Mouse (Mus musculus): ENCODE data around the gene Gm19345.

GRCm38 (mm10) chr7:19840371-19840770 lies 11.4 kb upstream of the Gm19345 start:
- TF ChIP-seq TAL1 (IDR thresholded peaks at IDR 0.05; ENCODE audit: low read length) (no peak), GATA1 (IDR thresholded peaks at IDR 0.05; ENCODE audit: low read length) (no peak)

Measured in erythroblast, embryonic 14.5 days (primary cell).